Mouse (Mus musculus) layer of hippocampus, adult 2 months (tissue): ENCODE data around the gene Man1c1. TPM values are rescaled to one million over a fixed set of nuclear protein-coding genes. Genes with fewer than 3 reads are reported as not detected.

Source experiments
- DNase-seq, 2 experiments: peaks; one replicate each; pipeline ENCODE4 v3.0.0; 2022; ENCODE audit warnings: low spot score in 2 of 2
- H3K27ac ChIP-seq: fragments of 200-600 bp; 2 replicates; pipeline ENCODE4 v1.8.1; 2022
- H3K4me3 ChIP-seq: fragments of 200-600 bp; 2 replicates; pipeline ENCODE4 v1.8.1; 2022; ENCODE audit warnings: mild to moderate bottlenecking
- CTCF ChIP-seq: fragments of 200-600 bp; conservative IDR thresholded peaks from 2 replicates; pipeline ENCODE4 v1.8.1; 2022; ENCODE audit warnings: antibody characterized with exemption, mild to moderate bottlenecking, moderate library complexity
- total RNA-seq, 2 experiments: library from RNA; stranded (reverse); gene quantifications; 2 replicates each; pipeline ENCODE4 v1.2.3; 2021

The Man1c1 gene
- total RNA-seq, 2 experiments from 2014 or later: 22.1 to 25.1 TPM

- no peak for TF ChIP-seq CTCF
- Histone ChIP-seq H3K27ac (no peak overlapping the region), H3K4me3 (no peak overlapping the region)
- no peak for DNase-seq
These were observed 67.7 kb downstream of the Man1c1 start for GRCm38 (mm10) chr4:134636406-134636805.

- no peak for TF ChIP-seq CTCF
- no peak for DNase-seq
- H3K4me3 ChIP-seq: no peak overlapping the region
- peak overlapping the region; percentile 92; the same call in 1 of the 2 replicates for H3K27ac ChIP-seq
These were observed 70.1 kb downstream of the Man1c1 start for GRCm38 (mm10) chr4:134634001-134634400.

- H3K4me3 ChIP-seq: no peak overlapping the region
- no peak for TF ChIP-seq CTCF
- peak overlapping the region; percentile 92 for H3K27ac ChIP-seq
- DNase-seq: no peak
These were observed 71.9 kb downstream of the Man1c1 start for GRCm38 (mm10) chr4:134632131-134632711.

GRCm38 (mm10) chr4:134631471-134632130, 72.5 kb downstream of the Man1c1 start:
- peak; percentile 62 to 84 for DNase-seq
- Histone ChIP-seq H3K4me3 (no peak overlapping the region), H3K27ac (peak overlapping the region; percentile 92)

GRCm38 (mm10) chr4:134628575-134629384, 75.3 kb downstream of the Man1c1 start:
- Histone ChIP-seq H3K4me3 (no peak overlapping the region), H3K27ac (peak overlapping the region; percentile 54; the same call in 1 of the 2 replicates)
- no peak for TF ChIP-seq CTCF
- no peak for DNase-seq

More at GRCm38 (mm10) chr4:134631471-134632130, 72.5 kb downstream of the Man1c1 start:
- no peak for TF ChIP-seq CTCF

GRCm38 (mm10) chr4:134628058-134628457, 76.0 kb downstream of the Man1c1 start:
- no peak for DNase-seq

GRCm38 (mm10) chr4:134626883-134627282, 77.2 kb downstream of the Man1c1 start:
- Histone ChIP-seq H3K27ac (peak overlapping the region; percentile 54; the same call in 1 of the 2 replicates), H3K4me3 (no peak overlapping the region)
- DNase-seq: no peak
- TF ChIP-seq CTCF: no peak

More at GRCm38 (mm10) chr4:134628058-134628457, 76.0 kb downstream of the Man1c1 start:
- H3K27ac ChIP-seq: peak overlapping the region; percentile 54; the same call in 1 of the 2 replicates
- no peak overlapping the region for H3K4me3 ChIP-seq
- no peak for TF ChIP-seq CTCF

- no peak for TF ChIP-seq CTCF
- DNase-seq: no peak
- Histone ChIP-seq H3K4me3 (no peak overlapping the region), H3K27ac (peak overlapping the region; percentile 54; the same call in 1 of the 2 replicates)
These were observed 77.7 kb downstream of the Man1c1 start for GRCm38 (mm10) chr4:134626350-134626749.

- Histone ChIP-seq H3K4me3 (no peak overlapping the region), H3K27ac (peak overlapping the region; percentile 74)
- DNase-seq: peak in 1 of 2 experiments; percentile 53
- no peak for TF ChIP-seq CTCF
These were observed 79.8 kb downstream of the Man1c1 start for GRCm38 (mm10) chr4:134624109-134624862.

GRCm38 (mm10) chr4:134621695-134622094, 82.4 kb downstream of the Man1c1 start:
- no peak for DNase-seq
- TF ChIP-seq CTCF: no peak
- H3K27ac ChIP-seq: no peak overlapping the region
- H3K4me3 ChIP-seq: no peak overlapping the region

GRCm38 (mm10) chr4:134620246-134620645, 83.8 kb downstream of the Man1c1 start:
- TF ChIP-seq CTCF: no peak
- DNase-seq: no peak
- no peak overlapping the region for H3K4me3 ChIP-seq
- H3K27ac ChIP-seq: peak overlapping the region; percentile 80

- peak overlapping the region; percentile 80 for H3K27ac ChIP-seq
These were observed 84.6 kb downstream of the Man1c1 start for GRCm38 (mm10) chr4:134619489-134619870.

More at GRCm38 (mm10) chr4:134619489-134619870, 84.6 kb downstream of the Man1c1 start:
- TF ChIP-seq CTCF: no peak
- no peak overlapping the region for H3K4me3 ChIP-seq
- no peak for DNase-seq
